Comparison of ENCODE assay signal across 9 mouse cellular contexts in genomic region chr8:89271381-89272355, GRCm38 (mm10).
DNase-seq lines count a peak whose midpoint lies in the region; ATAC-seq lines count a peak whose summit lies in the region.
"Had no signal": no experiment of that assay in that cellular context is flagged by ENCODE, and none has a peak within 500 bp of the region (broad histone marks: within the 10 kb centered on the region; RNA-seq: fewer than 3 reads in every experiment).

No protein-coding gene starts in this region.

- H3K27me3 ChIP-seq in limb, embryonic 10.5 days (ENCODE audit: low read depth, poor library complexity, severe bottlenecking): peaks cover 48% of the 10 kb centered on the region

- peak; percentile 4 for DNase-seq in cerebellum, adult 11 months
- DNase-seq in right cerebral cortex, postnatal 4 days: peak; percentile 16
- DNase-seq in right cerebral cortex, postnatal 14 days: no peak
- DNase-seq in limb, embryonic 10.5 days (ENCODE audit: low spot score): peak; percentile 37
- peak; percentile 23 for DNase-seq in retina, embryonic 14.5 days (ENCODE audit: low spot score)
- no peak for DNase-seq in urinary bladder, postnatal 25 days (ENCODE audit: low spot score)
- DNase-seq in ovary, postnatal 14 days (ENCODE audit: low spot score): no peak

- no peak for ATAC-seq in cerebellum, adult (ENCODE audit: insufficient number of reproducible peaks, low FRiP score, low TSS enrichment)

- H3K4me1 ChIP-seq in limb, embryonic 10.5 days: peaks cover 18% of the 10 kb centered on the region

- H3K36me3 ChIP-seq in limb, embryonic 10.5 days: no peaks in the 10 kb centered on the region

- WGBS in limb, embryonic 10.5 days: 7% methylated on average over 22 of the region's 22 CpGs

- H3K27ac ChIP-seq in limb, embryonic 10.5 days: peak overlapping the region; percentile 76

- H3K4me3 ChIP-seq in limb, embryonic 10.5 days: peak overlapping the region; percentile 50
- H3K4me3 ChIP-seq: erythroblast, embryonic 14.5 days had no signal

- H3K9me3 ChIP-seq in limb, embryonic 10.5 days (replicated peaks): no peaks in the 10 kb centered on the region

Comparison
In these comparisons a context has a peak if more than half of its experiments do, and no peak if none do; other contexts are left out.
1. DNase-seq: peak in cerebellum, adult 11 months (single experiment), right cerebral cortex, postnatal 4 days (single experiment), limb, embryonic 10.5 days (single experiment) and retina, embryonic 14.5 days (single experiment); none in right cerebral cortex, postnatal 14 days (single experiment), urinary bladder, postnatal 25 days (single experiment) and ovary, postnatal 14 days (single experiment).